Mouse (Mus musculus) thymus, postnatal 10 days (tissue): Measurements from ENCODE around the gene 4930555G01Rik.
"Not testable (repeated sequence)": the region's sequence is repeated elsewhere in the genome, so short reads cannot be mapped to it uniquely, and the experiment has no call there.

Experiments used
- DNase-seq, 2 experiments: peaks; one replicate each; pipeline ENCODE4 v3.0.0; 2021; ENCODE audit warnings: low spot score in 2 of 2

The 4930555G01Rik gene

DNA sequence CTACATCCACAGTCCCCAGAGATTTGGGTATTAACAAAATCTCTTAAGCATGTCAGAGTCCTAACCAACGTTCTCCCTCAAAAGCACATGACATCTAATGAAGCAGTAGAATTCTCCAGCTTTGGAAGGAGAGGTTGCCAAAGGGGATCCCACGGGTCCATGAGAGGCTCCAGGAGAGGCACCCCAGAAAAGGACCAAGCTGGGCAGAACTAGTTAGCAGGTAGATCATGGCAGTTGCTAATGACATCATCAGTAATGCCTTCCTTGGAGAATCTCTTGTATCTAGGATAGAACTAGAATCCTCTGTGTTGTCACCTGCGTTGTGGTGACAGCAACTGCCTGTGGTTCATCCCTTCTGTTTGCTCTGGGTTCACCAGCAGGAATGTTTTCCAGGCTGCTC, at the start of gene 4930555G01Rik:
Gene 4930555G01Rik, plus strand, starts transcription at position 301 of the 400 bp plus-strand sequence.
- DNase-seq: not testable (repeated sequence)

DNA sequence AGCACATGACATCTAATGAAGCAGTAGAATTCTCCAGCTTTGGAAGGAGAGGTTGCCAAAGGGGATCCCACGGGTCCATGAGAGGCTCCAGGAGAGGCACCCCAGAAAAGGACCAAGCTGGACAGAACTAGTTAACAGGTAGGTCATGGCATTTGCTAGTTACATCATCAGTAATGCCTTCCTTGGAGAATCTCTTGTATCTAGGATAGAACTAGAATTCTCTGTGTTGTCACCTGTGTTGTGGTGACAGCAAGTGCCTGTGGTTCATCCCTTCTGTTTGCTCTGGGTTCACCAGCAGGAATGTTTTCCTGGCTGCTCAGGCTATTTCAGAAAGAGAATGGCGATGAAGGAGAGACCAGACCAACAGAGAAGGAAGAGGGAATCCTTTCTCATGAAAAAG, 34.8 kb upstream of the 4930555G01Rik start, which contains the start of gene Gm3298:
Gene Gm3298, plus strand, starts transcription at position 301 of the 400 bp plus-strand sequence.
- DNase-seq: not testable (repeated sequence)

- not testable (repeated sequence) for DNase-seq
Measured at GRCm38 (mm10) chr14:5070611-5071490, 20.4 kb downstream of the 4930555G01Rik start, which contains the start of gene Gm8281. Gene Gm8281 (plus strand): TSS chr14:5071040.
